Mouse (Mus musculus) spleen, adult 18-20 months (tissue): ENCODE results near the gene Pakap.

Source experiments
- DNase-seq, 2 experiments: peaks; one replicate each; pipeline ENCODE4 v3.0.0; 2022; ENCODE audit warnings: mixed read lengths in 2 of 2

The Pakap gene

GRCm38 (mm10) chr4:57567666-57568206 lies at the start of gene Pakap:
Gene Pakap, plus strand, starts transcription at chr4:57568179.
- DNase-seq: no peak

GRCm38 (mm10) chr4:57523456-57523855 lies 44.5 kb upstream of the Pakap start:
- no peak for DNase-seq

- DNase-seq: no peak
Measured at GRCm38 (mm10) chr4:57524461-57524860, 43.5 kb upstream of the Pakap start.

- DNase-seq: no peak
Measured at GRCm38 (mm10) chr4:57525221-57526011, 42.6 kb upstream of the Pakap start.

GRCm38 (mm10) chr4:57528296-57528695 lies 39.7 kb upstream of the Pakap start:
- no peak for DNase-seq

GRCm38 (mm10) chr4:57533686-57534085 lies 34.3 kb upstream of the Pakap start:
- DNase-seq: no peak

- no peak for DNase-seq
Measured at GRCm38 (mm10) chr4:57534232-57534631, 33.7 kb upstream of the Pakap start.

GRCm38 (mm10) chr4:57535087-57535486 lies 32.9 kb upstream of the Pakap start:
- no peak for DNase-seq

- DNase-seq: no peak
Measured at GRCm38 (mm10) chr4:57538029-57538688, 29.8 kb upstream of the Pakap start.

GRCm38 (mm10) chr4:57543692-57544256 lies 24.2 kb upstream of the Pakap start:
- DNase-seq: no peak

GRCm38 (mm10) chr4:57547785-57548184 lies 20.2 kb upstream of the Pakap start:
- DNase-seq: no peak

- DNase-seq: no peak
Measured at GRCm38 (mm10) chr4:57550216-57550615, 17.8 kb upstream of the Pakap start.

GRCm38 (mm10) chr4:57557102-57557501 lies 10.9 kb upstream of the Pakap start:
- no peak for DNase-seq

- no peak for DNase-seq
Measured at GRCm38 (mm10) chr4:57559438-57559837, 8.5 kb upstream of the Pakap start.

- no peak for DNase-seq
Measured at GRCm38 (mm10) chr4:57560010-57560409, 8.0 kb upstream of the Pakap start.

- DNase-seq: no peak
Measured at GRCm38 (mm10) chr4:57561055-57561454, 6.9 kb upstream of the Pakap start.

GRCm38 (mm10) chr4:57565283-57565682 lies 2.7 kb upstream of the Pakap start:
- DNase-seq: no peak

- no peak for DNase-seq
Measured at GRCm38 (mm10) chr4:57565811-57566210, 2.2 kb upstream of the Pakap start.

- no peak for DNase-seq
Measured at GRCm38 (mm10) chr4:57568268-57569068, 489 bp downstream of the Pakap start.

GRCm38 (mm10) chr4:57569069-57569355 lies 1.0 kb downstream of the Pakap start:
- DNase-seq: no peak

GRCm38 (mm10) chr4:57569711-57570110 lies 1.7 kb downstream of the Pakap start:
- no peak for DNase-seq

- DNase-seq: no peak
Measured at GRCm38 (mm10) chr4:57570229-57570628, 2.2 kb downstream of the Pakap start.

GRCm38 (mm10) chr4:57574181-57574580 lies 6.2 kb downstream of the Pakap start:
- DNase-seq: no peak
